Mouse (Mus musculus) stomach, postnatal 0 days (tissue): Measurements from ENCODE around the gene Erfe. TPM values are rescaled to one million over a fixed set of nuclear protein-coding genes. Genes with fewer than 3 reads are reported as not detected.
A peak's percentile ranks its signal among the peaks of the same experiment; 100 is the strongest.

Experiments used
- ATAC-seq: fragments of 200-750 bp; cut with Nextera tagmentation; 2 replicates; pipeline ENCODE4 v1.8.0; 2017; ENCODE audit not compliant: low FRiP score, low TSS enrichment
- DNase-seq: peaks from one replicate; pipeline ENCODE4 v3.0.0-alpha.2; 2016; ENCODE audit warnings: low spot score
- H3K27ac ChIP-seq: fragments of 300-500 bp; sonication (generic); replicated peaks from 2 replicates; pipeline ENCODE4 v1.5.1; 2014; ENCODE audit warnings: mild to moderate bottlenecking, control low read depth
- H3K27me3 ChIP-seq: fragments of 300-500 bp; sonication (generic); 2 replicates; pipeline ENCODE4 v1.6.1; 2014; ENCODE audit warnings: low read length; ENCODE audit not compliant: control insufficient read depth, insufficient read depth
- H3K36me3 ChIP-seq: fragments of 300-500 bp; sonication (generic); 2 replicates; pipeline ENCODE4 v1.6.1; 2014; ENCODE audit warnings: low read length, mixed read lengths; ENCODE audit not compliant: control insufficient read depth, insufficient read depth
- H3K4me1 ChIP-seq: fragments of 300-500 bp; sonication (generic); replicated peaks from 2 replicates; pipeline ENCODE4 v1.6.1; 2014; ENCODE audit warnings: antibody characterized with exemption; ENCODE audit not compliant: control insufficient read depth, insufficient read depth
- H3K4me2 ChIP-seq: fragments of 300-500 bp; sonication (generic); replicated peaks from 2 replicates; pipeline ENCODE4 v1.6.1; 2014; ENCODE audit warnings: low read depth, mild to moderate bottlenecking, control low read depth, moderate library complexity
- H3K4me3 ChIP-seq: fragments of 300-500 bp; sonication (generic); 2 replicates; pipeline ENCODE4 v1.5.1; 2014; ENCODE audit warnings: low read depth, low read length, control low read depth
- H3K9ac ChIP-seq: fragments of 300-500 bp; sonication (generic); 2 replicates; pipeline ENCODE4 v1.6.1; 2014; ENCODE audit warnings: mild to moderate bottlenecking, low read length, control low read depth, mixed read lengths
- H3K9me3 ChIP-seq: fragments of 300-500 bp; sonication (generic); 2 replicates; pipeline ENCODE4 v1.6.1; 2016; ENCODE audit warnings: low read length; ENCODE audit not compliant: control insufficient read depth
- CTCF ChIP-seq: IDR thresholded peaks from 2 replicates; pipeline ENCODE4 v1.5.1; 2016; ENCODE audit warnings: antibody characterized with exemption, low read depth, mild to moderate bottlenecking, moderate library complexity
- EP300 ChIP-seq: optimal IDR thresholded peaks from 2 replicates; pipeline ENCODE3; 2016; ENCODE audit warnings: antibody characterized with exemption
- WGBS: fragments of 180-500 bp; shearing (Covaris S2); extraction: QIAGEN DNeasy Blood & Tissue Kit; methylation state at CpG from one replicate; pipeline ENCODE4 v1.1.7; 2014; 5-methylcytosine and 5-hydroxymethylcytosine counted together
- polyA plus RNA-seq: library from polyadenylated mRNA; unstranded; fragments of >200 nt; fragmentation: Nextera tagmentation; extraction: Ambion mirVana; gene quantifications from 2 replicates; pipeline ENCODE4 v1.2.1, GENCODE M21; 2015

The Erfe gene
- polyA plus RNA-seq, 1 experiment from 2014 or later = 1.2 TPM

DNA sequence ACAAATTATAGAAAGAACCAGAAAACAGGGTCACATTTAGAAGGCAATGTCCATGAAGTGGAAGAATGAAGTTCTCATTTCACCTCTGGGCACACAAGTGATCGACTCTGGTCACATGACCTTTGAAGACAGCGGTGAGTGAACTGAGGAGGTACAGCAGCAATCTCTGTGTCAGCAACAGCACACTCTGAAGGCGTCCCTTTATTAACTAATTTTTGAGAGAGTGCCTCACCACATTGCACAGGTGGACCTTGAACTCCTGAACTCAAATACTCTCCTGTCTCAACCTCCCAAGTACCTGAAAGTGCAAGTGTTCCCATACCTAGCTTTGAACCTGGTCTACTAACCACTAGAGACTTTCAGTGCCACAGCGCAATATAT, 14.9 kb downstream of the Erfe start:
- Histone ChIP-seq H3K4me3 (no peak overlapping the region), H3K9me3 (no peaks in the 10 kb centered on the region), H3K36me3 (peaks cover 45% of the 10 kb centered on the region), H3K4me1 (no peaks in the 10 kb centered on the region), H3K27ac (no peak overlapping the region), H3K9ac (no peak overlapping the region), H3K27me3 (no peaks in the 10 kb centered on the region), H3K4me2 (no peak overlapping the region)
- ATAC-seq (no peak; the same call in 1 of the 2 replicates), DNase-seq (no peak)
- no peak for TF ChIP-seq CTCF
- no peak for TF ChIP-seq EP300
- WGBS = 89% methylated on average over 4 of the region's 4 CpGs

DNA sequence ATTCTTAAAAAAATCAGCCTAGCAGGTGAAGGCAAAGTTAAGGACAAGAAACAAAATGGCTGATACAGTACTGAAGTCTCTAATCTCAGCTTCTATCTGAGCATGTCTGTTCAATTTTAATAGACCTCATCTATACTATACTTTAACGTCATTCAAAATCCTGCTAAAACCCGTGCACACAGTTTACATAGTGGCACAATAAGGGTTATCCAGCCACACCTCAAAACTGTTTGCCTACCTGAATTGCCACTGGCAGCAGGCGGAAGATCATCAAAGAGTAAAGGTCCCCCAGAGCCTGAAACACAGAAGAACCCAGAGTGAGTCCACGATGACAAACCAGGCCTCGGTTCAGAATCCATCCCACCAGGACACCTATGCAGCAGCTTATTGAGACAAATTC, 24.1 kb downstream of the Erfe start:
- DNase-seq = no peak
- WGBS = 66% methylated on average over 5 of the region's 5 CpGs
- H3K4me2 ChIP-seq = no peak overlapping the region
- H3K9ac ChIP-seq = no peak overlapping the region
- H3K27me3 ChIP-seq = no peaks in the 10 kb centered on the region
- TF ChIP-seq EP300 (no peak), CTCF (no peak)
- no peak overlapping the region for H3K27ac ChIP-seq
- no peaks in the 10 kb centered on the region for H3K9me3 ChIP-seq
- peak; percentile 77 for ATAC-seq
- peaks cover 20% of the 10 kb centered on the region; the same call in 1 of the 2 replicates for H3K36me3 ChIP-seq
- H3K4me3 ChIP-seq = no peak overlapping the region
- H3K4me1 ChIP-seq = no peaks in the 10 kb centered on the region

DNA sequence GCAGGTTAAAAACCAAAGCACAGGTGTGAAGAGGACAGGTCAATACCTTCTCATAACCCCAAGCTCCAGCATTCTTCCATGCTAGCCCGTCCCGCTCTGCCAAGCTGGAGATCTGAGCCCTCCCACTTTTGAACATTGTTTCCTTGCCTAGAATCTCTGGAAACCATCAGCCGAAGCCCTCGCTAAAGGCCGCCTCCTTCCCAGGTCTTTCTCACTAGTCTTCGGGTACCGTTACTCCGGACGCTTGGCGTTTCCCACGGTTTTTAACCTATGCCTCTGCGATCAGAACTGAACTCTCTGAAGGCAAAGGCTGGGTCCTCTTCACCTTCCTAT, 31.7 kb downstream of the Erfe start:
- WGBS = under 1% methylated on average over 12 of the region's 12 CpGs
- H3K4me3 ChIP-seq = peak overlapping the region; percentile 84

DNA sequence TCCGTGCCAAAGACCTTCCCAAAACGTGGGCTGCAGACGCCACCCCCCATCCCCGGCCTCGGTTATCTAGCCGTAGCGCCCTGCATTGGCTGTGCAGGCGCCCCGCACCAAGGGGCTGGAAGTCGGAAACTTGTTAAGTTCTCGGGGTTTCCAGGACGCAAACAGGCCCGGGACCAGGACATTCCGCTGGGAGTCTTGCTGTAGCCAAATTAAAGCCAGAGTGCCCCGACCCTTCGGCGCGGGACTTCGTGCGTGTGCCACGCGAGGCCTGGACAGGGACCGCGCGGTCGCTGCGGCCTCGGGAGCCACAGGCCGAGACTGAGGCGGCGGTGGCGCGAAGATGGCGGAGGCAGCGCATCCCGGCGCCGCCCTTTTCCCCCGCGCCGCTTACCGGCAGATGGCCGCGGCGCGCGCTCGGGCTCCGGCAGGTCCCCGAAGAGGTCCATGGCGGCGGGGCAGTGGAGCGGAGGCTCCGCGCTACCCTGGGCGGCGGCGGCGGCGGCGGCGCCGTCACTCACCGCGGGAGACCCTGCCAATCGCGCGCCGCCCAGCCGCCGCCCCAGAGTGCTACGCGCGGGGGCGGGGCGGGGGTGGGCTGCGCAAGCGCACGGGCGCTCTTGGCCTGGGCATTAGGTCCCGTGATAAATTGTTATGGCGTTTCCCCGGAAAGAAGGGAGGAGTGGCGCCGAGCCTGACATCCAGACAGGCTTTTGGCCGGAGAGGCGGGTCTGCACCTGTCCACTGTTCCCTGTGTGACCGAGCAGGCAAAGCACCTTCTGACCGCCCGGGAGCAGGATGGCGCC, 32.2 kb downstream of the Erfe start, which contains the start of gene Ilkap:
Ilkap (minus strand) TSS at position 556 of the 803 bp plus-strand sequence.
- peak within 1 kb of the TSS; percentile 88 for H3K9ac ChIP-seq
- WGBS = under 1% methylated on average over 69 of the region's 91 CpGs
- H3K36me3 ChIP-seq = 0 out of 2 replicates have a peak, but pooled peaks cover 2% of the 10 kb centered on the region
- TF ChIP-seq EP300 (no peak), CTCF (no peak)
- H3K9me3 ChIP-seq = no peaks in the 10 kb centered on the region
- H3K27me3 ChIP-seq = no peaks in the 10 kb centered on the region
- peak within 1 kb of the TSS; percentile 88 for H3K27ac ChIP-seq
- H3K4me3 ChIP-seq = peak within 1 kb of the TSS; percentile 84
- peak; percentile 95 for ATAC-seq
- H3K4me2 ChIP-seq = peak within 1 kb of the TSS; percentile 83
- DNase-seq = peak; percentile 91
- peaks cover 6% of the 10 kb centered on the region; the same call in 1 of the 2 replicates for H3K4me1 ChIP-seq

More for the DNA sequence above, 31.7 kb downstream of the Erfe start:
- peaks cover 6% of the 10 kb centered on the region; the same call in 1 of the 2 replicates for H3K4me1 ChIP-seq
- peak overlapping the region; percentile 83 for H3K4me2 ChIP-seq
- DNase-seq (peak; percentile 35), ATAC-seq (no peak)
- peak overlapping the region; percentile 88 for H3K9ac ChIP-seq
- peak overlapping the region; percentile 88 for H3K27ac ChIP-seq
- no peaks in the 10 kb centered on the region for H3K27me3 ChIP-seq
- TF ChIP-seq CTCF (no peak), EP300 (no peak)
- H3K9me3 ChIP-seq = no peaks in the 10 kb centered on the region
- 0 out of 2 replicates have a peak, but pooled peaks cover 2% of the 10 kb centered on the region for H3K36me3 ChIP-seq

DNA sequence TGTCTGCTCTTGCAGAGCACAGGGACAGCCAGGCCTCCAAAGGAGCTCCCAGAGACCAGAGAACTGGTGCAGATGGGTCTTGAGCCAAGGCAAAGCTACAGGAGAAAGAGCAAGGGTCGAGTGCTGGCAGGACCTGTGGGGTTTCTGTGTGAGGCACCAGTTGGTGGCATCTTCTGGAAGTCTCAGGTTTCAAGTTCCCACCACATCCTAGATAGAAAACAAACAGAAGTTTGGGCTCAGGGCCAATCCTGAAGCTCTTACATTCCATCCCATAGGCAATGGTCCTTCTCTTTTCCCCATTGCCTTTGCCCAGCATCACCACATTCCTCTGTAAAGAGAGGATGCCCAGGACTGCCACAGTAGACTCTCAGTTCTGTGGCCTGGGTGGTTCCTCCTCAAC, 38.7 kb downstream of the Erfe start:
- H3K27ac ChIP-seq = no peak overlapping the region
- no peaks in the 10 kb centered on the region for H3K27me3 ChIP-seq
- H3K9ac ChIP-seq = no peak overlapping the region
- H3K4me1 ChIP-seq = no peaks in the 10 kb centered on the region
- ATAC-seq = no peak
- 20% methylated on average over 1 of the region's 1 CpGs for WGBS
- no peak overlapping the region for H3K4me2 ChIP-seq
- no peak for DNase-seq
- H3K4me3 ChIP-seq = no peak overlapping the region
- H3K9me3 ChIP-seq = no peaks in the 10 kb centered on the region
- TF ChIP-seq CTCF (no peak), EP300 (no peak)
- H3K36me3 ChIP-seq = no peaks in the 10 kb centered on the region

DNA sequence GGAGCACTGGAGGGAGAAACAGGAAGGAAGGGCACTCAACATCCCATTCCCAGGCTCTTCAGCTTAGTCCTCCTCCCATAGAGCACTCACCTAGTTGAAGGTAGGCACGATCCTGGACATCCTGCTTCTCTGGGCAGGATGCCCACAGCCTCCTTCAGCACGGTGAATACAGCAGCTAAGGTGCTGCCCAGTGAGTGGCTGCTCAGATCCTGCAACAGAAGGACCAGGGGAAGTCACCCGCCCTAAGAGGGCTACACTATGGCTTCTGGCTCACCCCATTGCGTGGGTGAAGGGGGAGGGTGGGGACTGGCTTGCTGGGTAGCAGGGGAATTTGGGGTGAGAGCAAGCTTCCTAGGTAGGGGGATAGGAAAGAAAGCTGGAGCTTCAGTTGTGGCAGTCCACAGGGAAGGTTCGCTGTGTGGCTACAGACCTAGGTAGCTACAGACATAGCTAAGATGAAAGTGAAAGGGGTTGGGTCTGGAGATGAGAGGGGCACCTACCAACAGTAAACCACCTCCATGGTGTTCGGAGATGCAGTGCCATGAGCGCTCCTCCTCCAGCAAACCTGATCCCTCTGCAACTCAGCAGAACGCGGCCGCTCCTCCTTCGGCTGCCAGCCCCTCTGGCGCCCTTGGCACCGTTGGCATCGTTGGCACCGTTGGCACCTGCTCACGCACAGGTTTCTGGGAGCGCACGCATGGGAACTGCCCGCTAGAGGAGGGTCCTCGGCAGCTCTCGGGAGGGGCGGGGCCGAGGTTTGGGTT, 39.4 kb downstream of the Erfe start:
- no peak for TF ChIP-seq CTCF
- TF ChIP-seq EP300 = no peak
- no peaks in the 10 kb centered on the region for H3K4me1 ChIP-seq
- no peaks in the 10 kb centered on the region for H3K27me3 ChIP-seq
- no peak for ATAC-seq
- H3K9ac ChIP-seq = no peak overlapping the region
- no peaks in the 10 kb centered on the region for H3K9me3 ChIP-seq
- H3K36me3 ChIP-seq = no peaks in the 10 kb centered on the region
- DNase-seq = no peak
- no peak overlapping the region for H3K4me2 ChIP-seq
- H3K4me3 ChIP-seq = no peak overlapping the region
- 50% methylated on average over 23 of the region's 23 CpGs for WGBS
- H3K27ac ChIP-seq = no peak overlapping the region
